Mouse (Mus musculus): ENCODE results near the gene Aipl1. TPM values are rescaled to one million over a fixed set of nuclear protein-coding genes. Genes with fewer than 3 reads are reported as not detected.

Aipl1 gene
- total RNA-seq, 2 experiments from 2014 or later: not detected

DNA sequence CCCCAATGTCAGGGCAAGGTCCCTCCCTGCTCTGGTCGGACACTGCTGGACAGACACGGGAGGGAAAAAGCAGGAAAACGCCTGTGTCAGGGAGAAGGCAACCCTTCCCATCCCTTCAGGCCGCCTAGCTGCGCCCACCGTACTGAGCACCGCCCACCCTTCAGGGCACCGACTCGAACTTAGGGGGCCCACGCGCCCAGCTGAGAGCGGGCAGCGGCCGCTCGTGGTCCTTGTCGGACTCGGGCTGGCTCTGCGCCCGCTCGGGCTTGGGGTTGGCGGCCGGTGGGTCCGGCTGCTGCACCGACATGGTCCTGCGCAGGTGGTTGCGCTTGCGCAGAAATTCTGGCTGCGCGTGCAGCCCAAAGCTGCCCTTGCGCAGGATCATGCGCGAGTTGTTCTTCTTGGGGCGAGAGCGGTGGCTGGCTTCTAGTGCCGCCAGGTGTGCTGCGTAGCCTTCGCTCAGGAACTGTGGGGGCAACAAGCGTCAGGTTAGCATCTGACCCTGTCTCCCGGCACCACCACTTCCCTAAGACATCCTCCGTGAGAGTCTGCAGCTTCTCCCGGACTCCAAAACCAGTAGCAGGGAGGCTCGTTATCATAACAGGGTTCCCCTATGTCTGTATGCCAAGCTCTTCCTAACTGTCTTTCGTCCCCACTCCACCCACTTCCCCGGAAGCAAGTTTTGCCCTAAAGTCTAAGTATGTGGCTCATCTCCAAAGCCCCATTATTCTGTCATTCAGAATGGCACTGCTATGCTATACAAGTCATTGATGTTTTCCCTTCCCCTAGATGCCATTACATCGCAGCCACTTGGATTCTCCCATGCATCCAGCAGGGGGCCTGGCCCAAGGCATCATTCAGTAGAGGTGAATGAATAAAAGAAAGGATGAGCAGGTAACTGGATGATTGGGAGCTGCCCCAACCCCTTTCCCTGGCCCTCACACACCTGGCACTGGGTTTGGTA lies 13.9 kb upstream of the Aipl1 start:
- intact Hi-C loops (cut with DNase I): loop anchor here (5.0 kb wide), 1 partner anchor 156 kb away; the partner anchor contains the start of genes 4933427D14Rik, Gm43951 and Txndc17
- no peak for DNase-seq (ENCODE audit: low spot score)

DNA sequence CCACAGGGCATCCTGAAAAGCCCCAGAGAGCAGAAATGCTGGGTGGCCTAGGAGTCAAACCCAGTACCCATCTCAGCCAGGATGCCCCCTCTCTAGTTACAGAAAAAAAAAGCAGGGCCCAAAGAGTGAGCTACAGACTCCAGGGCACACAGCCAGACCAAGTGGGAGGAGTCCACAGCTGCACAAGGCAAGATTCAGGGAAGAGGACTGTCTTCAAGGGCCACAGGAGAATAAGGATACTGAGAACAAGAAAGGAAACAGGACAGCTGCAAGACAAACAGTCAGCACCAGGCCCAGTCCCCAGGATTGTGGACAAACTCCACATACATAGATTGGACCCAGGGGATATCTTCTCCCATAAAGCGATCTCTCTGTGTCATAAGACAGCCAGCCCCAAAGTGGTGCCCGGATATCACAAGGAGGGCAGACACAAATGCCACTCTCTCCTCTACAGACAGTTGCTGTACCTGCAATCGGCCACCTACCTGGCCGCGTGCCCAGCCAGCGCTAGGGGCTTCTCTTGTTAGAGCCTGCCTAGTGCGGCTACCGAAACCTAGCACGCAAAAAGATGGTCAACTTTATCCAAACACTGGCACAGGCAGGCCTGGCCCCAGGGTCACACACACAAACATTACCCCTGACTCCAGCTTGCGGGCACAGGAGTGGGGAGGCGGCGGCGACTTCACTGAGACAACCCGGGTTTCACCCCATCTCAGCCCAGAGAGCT lies 13.0 kb upstream of the Aipl1 start:
- DNase-seq (ENCODE audit: low spot score): no peak
- intact Hi-C loops (cut with DNase I): loop anchor here (5.0 kb wide), 1 partner anchor 157 kb away; the partner anchor contains the start of genes 4933427D14Rik, Gm43951 and Txndc17

DNA sequence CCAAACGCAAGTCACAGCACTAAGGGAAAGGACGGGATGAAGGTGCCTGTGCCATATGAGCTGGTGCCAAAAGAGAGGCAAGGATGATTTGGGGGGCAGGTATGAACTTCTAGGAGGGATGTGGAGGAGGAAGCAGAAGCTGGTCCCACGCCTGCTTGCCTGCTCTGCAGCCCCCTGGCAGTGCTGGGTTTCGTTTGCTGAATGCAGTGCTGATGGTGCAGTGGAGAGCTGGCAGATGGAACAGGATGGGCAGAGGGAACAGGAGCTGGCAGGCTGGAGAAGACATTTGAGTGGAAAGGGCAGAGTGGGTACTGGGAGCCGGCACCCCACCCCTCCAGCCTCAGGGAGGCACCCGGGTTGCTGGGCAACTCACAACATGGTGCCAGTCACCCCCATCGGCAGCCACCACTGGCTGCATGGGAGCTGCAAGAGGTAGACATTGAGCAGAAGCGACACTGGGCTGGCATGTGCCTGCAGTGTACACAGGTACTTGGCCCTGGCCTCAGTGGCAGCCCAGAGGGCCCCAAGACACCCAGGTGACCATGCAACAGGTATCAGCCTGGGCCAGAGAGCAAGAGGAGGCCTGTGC lies 12.0 kb upstream of the Aipl1 start:
- no peak for DNase-seq (ENCODE audit: low spot score)
- intact Hi-C loops (cut with DNase I): no loop called here

DNA sequence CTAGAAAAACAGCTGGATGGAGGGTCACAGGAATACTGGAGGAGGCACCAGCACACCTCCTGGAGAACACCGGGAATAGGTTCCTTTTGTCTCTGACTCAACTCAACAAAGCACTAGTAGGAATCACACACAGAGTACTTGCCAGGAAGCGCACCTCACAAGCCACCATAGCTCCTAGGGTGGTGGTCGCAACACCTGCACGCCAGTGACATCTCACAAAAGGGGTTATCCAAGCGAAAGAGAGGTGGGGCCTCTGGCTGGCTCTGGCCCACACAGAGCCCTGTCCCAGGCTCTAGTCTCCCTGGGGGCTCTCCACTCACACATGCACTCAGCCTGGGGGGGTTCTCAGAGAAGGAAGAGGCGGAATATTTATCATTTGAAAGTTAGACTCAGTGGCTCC lies 11.4 kb upstream of the Aipl1 start:
- DNase-seq (ENCODE audit: low spot score): no peak
- intact Hi-C loops (cut with DNase I): no loop called here

DNA sequence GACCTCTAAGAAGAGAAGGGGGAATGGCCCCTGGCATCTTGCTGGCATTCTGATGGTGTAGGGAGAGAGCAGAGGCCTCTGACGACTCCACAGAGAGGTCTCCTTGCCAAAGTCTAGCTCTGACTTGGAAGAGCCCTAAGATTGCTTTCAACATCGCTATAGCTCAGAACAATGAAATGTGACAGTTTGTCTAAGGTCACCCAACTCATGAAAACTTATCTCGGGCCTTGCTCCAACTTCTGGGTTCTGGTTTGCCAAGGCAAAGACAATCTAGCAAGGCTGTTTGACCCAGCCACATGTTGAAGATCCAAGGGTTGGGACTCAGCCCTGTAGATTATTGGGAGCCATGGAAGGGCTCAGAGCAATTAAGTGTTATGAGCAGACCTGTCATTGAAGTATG lies 6.9 kb upstream of the Aipl1 start:
- intact Hi-C loops (cut with DNase I): no loop called here

DNA sequence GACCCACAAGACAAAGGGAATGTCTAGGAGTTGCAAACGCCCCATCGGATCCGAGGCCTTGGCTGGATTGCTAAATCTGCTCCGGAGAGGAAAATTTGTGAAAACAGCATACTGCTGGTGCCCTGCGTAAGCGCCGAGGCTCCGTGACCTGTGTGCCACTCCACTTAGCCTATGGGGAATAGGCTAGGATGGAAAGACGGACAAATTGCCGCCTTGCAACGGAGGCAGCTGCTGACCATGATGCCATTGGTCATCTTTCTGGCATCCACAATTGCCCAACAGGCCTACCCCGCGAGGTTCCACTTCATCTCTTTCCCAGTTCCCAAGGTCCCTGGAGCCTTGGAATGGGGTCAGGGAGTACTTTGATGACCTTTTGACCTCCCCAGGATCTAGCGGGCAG lies 5.3 kb upstream of the Aipl1 start:
- intact Hi-C loops (cut with DNase I): no loop called here
- no peak for DNase-seq (ENCODE audit: low spot score)

More for the DNA sequence above, 6.9 kb upstream of the Aipl1 start:
- no peak for DNase-seq (ENCODE audit: low spot score)

DNA sequence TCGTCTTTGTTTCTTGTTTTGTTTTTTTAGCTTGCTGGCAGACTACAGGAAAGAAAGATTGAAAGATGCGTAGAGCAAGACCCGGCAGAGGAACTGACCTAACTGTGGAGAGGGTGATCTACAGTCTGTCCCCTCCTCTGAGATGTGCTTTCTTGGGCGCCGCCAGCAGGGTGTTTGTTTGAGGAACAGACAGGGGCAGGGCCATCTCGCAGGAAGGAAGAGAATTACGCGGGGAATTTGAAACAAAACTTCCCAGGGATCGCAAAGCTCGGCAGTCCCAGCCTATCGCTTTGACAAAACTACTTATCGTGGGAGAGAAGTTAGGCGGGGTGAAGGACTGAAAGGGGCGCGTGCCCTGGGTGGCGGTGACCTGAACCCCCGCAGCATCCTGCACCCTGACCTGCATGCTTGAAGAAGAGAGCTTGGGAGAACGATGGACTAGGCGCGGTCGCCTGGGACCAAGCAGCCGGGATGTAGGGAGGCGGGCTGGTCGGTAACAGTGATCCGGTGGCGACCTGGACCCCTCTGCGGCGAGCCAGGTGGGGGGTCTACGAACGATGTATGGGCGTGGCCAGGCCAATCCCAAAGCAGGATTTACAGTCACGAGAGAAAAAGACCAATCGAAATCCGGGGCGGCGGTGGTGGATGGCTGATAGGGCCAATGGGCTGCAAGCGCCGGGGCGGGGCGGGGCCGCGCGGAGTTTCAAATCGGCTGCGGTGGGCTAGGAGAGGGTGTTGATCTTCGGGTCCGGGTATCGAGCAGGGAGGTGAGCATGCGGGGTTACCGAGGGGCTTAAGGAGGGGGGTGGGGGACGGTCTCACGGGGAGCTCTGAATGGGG lies 4.7 kb upstream of the Aipl1 start, which contains the start of gene Pimreg:
TSS of gene Pimreg (plus strand) at position 265 of the 840 bp plus-strand sequence.
- peak; percentile 82 for DNase-seq (ENCODE audit: low spot score)
- intact Hi-C loops (cut with DNase I): no loop called here

DNA sequence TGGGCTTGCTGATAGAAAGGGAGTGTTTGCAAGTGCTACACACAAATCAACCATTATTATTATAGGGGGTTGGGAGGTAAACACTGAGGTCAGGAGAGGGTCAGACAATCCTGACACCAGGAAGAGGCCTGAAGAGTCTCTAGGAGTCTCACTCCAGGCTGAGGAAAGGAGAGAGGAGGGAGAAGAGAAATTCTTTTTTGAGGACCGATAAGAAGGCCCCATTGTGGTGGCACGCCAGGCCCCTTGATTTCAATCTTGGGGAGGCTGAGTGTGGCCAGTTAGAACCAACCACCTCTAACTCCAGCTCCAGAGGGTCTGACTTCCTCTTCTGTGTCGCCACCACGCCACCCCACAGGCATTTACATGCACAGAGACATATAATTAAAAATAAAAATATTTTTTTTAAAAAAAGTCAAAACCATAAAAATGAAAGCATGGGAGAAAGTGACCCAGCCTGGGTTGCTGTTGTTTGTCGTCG lies 4.0 kb upstream of the Aipl1 start:
- intact Hi-C loops (cut with DNase I): no loop called here
- DNase-seq (ENCODE audit: low spot score): no peak

DNA sequence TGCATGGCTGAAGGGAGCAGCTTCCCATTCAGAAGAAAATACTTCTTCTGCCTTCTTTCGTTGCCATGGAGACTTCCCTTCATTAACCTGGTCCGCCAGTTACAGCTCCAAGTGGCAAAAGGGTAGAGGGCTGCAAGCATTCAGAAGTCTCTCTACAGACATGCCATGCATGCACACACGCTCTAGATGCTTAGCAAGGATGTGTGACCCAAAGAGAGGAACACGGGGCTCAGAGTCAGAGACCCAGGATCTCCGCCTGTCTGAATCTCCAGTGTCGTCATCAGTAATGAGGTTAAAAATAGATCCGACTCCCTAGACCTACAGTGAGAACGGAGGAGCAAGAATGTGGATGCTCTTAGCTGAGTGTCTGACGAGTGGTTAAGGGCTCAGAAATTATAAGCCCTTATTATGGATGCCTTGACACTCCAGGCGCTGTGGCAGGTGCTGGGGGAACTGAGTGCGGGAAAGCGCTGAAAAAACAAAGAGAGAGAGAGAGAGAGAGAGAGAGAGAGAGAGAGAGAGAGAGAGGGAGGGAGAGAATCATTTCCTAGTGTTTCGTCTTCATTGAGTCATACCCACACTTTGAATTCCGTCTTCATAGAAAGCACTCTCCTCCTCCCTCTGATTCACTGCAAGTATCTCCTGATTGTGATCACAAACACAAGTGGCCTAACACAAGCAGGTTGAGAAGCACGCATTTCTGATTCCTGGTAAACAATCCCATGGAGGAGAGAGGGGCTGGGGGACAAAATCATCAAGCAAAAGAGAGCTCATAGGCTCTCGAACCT lies 2.5 kb upstream of the Aipl1 start:
- intact Hi-C loops (cut with DNase I): loop anchor here (5.0 kb wide), 1 partner anchor 702 kb away; no protein-coding TSS in a partner anchor

DNA sequence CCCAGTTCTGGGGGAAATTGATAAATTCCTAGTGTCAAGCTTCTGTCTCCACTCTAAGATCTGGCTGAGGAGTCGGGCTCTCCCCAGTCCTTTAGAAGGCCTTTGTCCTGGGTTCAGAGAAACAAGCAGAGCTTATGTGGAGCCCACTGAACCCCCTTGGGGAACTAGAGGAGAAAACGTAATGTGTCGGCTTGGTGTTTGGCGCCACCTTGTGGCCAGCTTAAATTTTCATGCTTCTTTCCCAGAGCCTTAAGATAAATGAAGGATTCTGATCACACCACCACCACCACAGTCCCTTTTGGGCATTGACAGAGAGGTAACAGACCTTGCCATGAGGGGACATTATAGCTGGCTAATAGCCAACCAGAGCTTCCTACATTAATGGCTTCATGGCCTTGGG lies 687 bp upstream of the Aipl1 start:
- intact Hi-C loops (cut with DNase I): loop anchor here (5.0 kb wide), 1 partner anchor 701 kb away; no protein-coding TSS in a partner anchor
- DNase-seq (ENCODE audit: low spot score): no peak

More for the DNA sequence above, 2.5 kb upstream of the Aipl1 start:
- DNase-seq (ENCODE audit: low spot score): no peak

DNA sequence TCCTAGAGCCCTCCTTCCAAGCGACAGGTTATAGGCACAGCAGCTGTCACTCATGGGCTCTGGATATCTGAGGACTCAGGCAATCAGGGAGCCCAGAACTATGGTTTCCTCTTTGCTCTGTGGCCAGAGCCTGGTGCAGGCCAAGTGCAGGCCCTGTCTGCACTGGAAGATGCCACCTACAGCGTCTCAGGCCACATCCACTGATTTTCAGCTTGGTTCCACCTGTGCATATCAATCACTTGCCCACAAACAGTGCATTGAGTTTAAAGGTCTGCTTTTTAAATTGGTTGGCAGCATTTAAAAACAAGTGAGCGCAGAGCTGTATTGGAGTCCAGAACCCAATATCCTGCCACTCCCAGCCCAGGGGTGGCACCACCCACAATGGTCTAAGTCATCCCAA lies 4.7 kb downstream of the Aipl1 start:
- intact Hi-C loops (cut with DNase I): no loop called here
- DNase-seq (ENCODE audit: low spot score): no peak

DNA sequence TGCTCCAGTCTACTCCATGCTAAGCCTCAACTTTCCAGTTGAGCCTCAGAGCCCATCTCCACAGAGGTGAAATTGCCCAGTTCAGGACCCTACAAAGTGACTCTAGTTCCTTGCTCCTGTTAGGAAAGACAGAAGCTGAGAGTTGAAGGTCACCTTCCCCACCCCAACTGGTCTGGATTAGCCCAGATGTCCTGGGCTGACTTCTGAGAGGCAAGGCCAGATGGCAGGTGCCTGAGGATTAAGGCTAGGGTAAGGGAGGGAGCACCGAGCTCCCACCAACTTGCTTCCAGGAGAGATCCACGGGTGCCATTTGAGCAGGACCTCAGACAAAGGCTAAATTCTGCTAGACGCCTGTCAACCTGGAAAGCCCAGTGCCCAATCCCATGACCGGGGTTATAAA lies 5.2 kb downstream of the Aipl1 start:
- intact Hi-C loops (cut with DNase I): no loop called here
- DNase-seq (ENCODE audit: low spot score): no peak

DNA sequence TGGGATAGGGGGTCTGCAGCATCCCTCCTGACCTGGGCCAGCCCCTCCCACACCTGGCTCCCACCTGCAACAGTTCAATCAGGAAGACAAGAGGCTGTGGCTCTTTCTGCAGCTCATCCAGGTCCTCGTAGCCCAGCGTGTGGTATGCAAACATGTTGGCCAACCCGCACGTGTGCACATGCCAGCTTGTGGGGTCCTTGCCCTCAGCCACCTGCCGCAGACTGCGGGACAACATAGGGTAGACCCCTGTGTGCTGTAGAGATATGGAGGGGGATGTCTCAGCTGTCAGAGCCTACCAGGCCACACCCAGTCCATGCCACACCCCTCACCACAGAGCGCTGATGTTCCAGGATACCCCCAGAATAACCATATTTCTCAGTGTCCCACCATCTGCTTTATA lies 6.0 kb downstream of the Aipl1 start:
- no peak for DNase-seq (ENCODE audit: low spot score)
- intact Hi-C loops (cut with DNase I): no loop called here

DNA sequence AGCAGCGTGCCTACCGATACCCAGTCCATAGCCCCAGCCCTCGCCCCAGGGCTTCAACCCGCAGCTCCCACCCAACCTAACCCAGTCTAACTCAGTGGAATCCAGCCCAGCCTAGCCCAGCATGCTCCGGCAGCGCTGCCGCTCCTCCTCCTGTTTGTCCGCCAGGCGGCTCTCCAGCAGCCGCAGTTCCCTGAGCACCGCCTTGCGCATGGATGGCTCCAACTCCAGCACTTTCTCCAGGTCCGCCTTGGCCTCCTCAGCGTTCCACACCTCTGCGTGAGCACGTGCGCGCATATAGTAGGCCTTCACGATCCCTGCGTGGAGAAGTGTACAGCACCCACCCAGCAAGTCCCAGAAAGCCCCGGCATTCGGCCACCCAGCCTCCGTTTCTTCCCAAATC lies 8.2 kb downstream of the Aipl1 start:
- intact Hi-C loops (cut with DNase I): loop anchor here (10.0 kb wide), 1 partner anchor 164 kb away; no protein-coding TSS in a partner anchor
- no peak for DNase-seq (ENCODE audit: low spot score)

DNA sequence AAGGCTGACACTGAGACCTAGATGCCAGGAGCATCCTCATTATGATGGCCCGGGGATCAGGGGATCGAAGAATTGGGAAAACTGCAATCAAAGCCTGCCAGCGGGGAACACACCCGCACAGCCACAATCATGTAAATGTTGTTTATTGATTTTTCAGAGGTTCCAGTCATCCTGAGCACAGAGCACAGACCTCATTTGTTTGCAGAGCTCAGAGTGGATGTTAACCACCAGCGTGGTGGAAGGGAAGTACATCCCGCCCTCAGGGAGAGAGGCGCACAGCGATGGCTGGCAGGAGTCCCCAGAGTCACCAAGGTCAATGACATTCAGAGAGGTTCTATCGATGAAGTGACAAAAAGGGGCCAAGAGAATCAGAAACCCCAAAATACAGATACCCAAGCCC lies 9.5 kb downstream of the Aipl1 start:
- DNase-seq (ENCODE audit: low spot score): no peak
- intact Hi-C loops (cut with DNase I): loop anchor here (10.0 kb wide), 1 partner anchor 163 kb away; no protein-coding TSS in a partner anchor

DNA sequence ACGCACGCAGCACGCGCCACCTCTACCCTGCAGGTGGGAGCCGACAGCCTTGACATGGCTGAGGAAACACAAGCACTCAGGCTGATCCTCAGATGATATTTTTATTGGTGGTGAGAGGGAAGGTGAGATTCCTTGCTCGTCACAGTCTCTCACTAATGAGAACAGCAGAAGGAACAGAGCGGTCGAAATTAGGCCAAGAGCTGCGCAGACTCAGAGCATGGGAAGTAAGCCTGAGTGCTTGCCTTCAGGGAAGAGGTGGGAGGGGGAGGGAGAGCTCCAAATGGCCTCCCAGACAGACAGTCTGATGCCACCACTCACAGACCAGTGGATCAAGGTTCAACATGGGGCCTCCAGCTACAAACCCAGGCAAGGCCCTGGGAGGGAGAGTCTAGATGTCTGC lies 10.8 kb downstream of the Aipl1 start:
- DNase-seq (ENCODE audit: low spot score): no peak
- intact Hi-C loops (cut with DNase I): loop anchor here (10.0 kb wide), 1 partner anchor 162 kb away; no protein-coding TSS in a partner anchor

DNA sequence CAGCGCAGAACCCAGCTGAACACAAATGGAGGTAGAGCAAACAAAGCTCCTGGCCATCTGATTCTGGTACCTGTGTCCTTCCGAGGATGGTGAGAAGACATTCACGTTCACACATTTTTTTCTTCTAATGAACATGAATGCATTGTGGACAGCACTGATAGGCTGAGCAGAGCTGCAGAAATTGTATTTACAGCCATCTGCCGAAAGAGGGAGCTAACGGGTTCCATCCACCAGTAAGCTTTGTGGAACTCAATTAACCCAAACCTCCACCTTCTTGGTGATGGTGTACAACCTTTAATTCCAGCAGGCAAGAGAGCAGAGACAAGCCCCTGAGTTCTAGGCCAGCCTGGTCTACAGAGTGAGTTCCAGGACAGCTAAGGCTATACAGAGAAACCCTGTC lies 11.5 kb downstream of the Aipl1 start:
- no peak for DNase-seq (ENCODE audit: low spot score)
- intact Hi-C loops (cut with DNase I): loop anchor here (2.0 to 10.0 kb wide), 2 partner anchors 161 to 681 kb away; no protein-coding TSS in a partner anchor

DNA sequence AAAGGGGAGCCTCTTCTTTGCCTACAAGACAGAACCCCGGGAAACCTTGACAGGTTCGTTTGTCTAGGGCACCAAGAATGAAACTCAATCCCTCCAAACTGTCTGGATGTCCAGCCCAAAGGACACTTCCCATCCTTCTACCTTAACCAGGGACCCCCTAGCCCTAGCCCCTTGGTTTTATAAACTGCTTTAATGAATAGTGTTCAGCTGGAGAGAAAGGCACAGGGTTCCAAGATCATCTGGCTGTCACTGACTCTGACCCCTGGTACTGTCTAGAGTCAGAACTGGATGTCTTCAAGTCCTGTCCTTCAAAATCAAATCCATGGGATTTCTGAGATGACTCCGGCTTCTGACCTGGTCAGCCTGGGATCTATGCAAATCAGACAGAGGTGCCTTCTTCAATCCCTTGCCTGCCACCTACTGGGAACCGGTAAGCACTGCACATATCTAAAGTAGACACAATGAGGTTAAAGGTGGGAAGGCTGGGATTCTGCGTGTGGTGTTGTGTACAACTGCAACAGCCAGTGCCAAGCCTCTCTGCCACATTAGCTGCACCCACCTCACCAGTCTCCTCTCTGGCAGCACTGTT lies 13.0 kb downstream of the Aipl1 start:
- intact Hi-C loops (cut with DNase I): loop anchor here (1.0 to 10.0 kb wide), 4 partner anchors 33 to 679 kb away; no protein-coding TSS in a partner anchor
- no peak for DNase-seq (ENCODE audit: low spot score)

All from heart, postnatal 25 days (tissue).